Mouse (Mus musculus) liver, embryonic 14.5 days (tissue): ENCODE measurements around the gene 5031439G07Rik. TPM values are rescaled to one million over a fixed set of nuclear protein-coding genes. Genes with fewer than 3 reads are reported as not detected.

Experiments
- ATAC-seq: fragments of 200-750 bp; cut with Nextera tagmentation; 2 replicates; pipeline ENCODE4 v1.8.0; 2017; ENCODE audit warnings: moderate number of reproducible peaks, mild to moderate bottlenecking, moderate library complexity; ENCODE audit not compliant: insufficient read depth
- DNase-seq, 3 experiments: peaks; one replicate each; pipeline ENCODE4 v3.0.0-alpha.2; 2012 to 2013; ENCODE audit warnings: low read depth in 3 of 3, low spot score in 3 of 3
- H3K27ac ChIP-seq: fragments of 300-500 bp; sonication (generic); 2 replicates; pipeline ENCODE4 v1.5.1; 2014; ENCODE audit warnings: moderate library complexity, mild to moderate bottlenecking, control low read depth, inconsistent platforms
- H3K27me3 ChIP-seq: fragments of 300-500 bp; sonication (generic); 2 replicates; pipeline ENCODE4 v1.6.1; 2014; ENCODE audit warnings: mild to moderate bottlenecking, low read length, moderate library complexity; ENCODE audit not compliant: control insufficient read depth, insufficient read depth
- H3K36me3 ChIP-seq: fragments of 300-500 bp; sonication (generic); replicated peaks from 2 replicates; pipeline ENCODE4 v1.6.1; 2014; ENCODE audit warnings: low read depth; ENCODE audit not compliant: control insufficient read depth, insufficient read depth
- H3K4me1 ChIP-seq, 2 experiments: fragments of 200-500 bp in 1 of 2; fragments of 300-500 bp in 1 of 2; sonication (generic) in 1 of 2; replicated peaks; 2 replicates each; pipeline ENCODE4 v1.6.1; 2012 to 2014; ENCODE audit warnings: antibody characterized with exemption in 1 of 2, inconsistent platforms in 1 of 2, low read length in 1 of 2; ENCODE audit not compliant: control insufficient read depth in 2 of 2, insufficient read depth in 2 of 2
- H3K4me2 ChIP-seq: fragments of 300-500 bp; sonication (generic); 2 replicates; pipeline ENCODE4 v1.6.1; 2014; ENCODE audit warnings: low read depth, mild to moderate bottlenecking, control low read depth, moderate library complexity
- H3K4me3 ChIP-seq, 2 experiments: fragments of 200-500 bp in 1 of 2; fragments of 300-500 bp in 1 of 2; sonication (generic) in 1 of 2; 2 replicates each; pipeline ENCODE4 v1.5.1; 2012 to 2014; ENCODE audit warnings: low read depth in 2 of 2, low read length in 2 of 2, mild to moderate bottlenecking in 2 of 2, control low read depth in 1 of 2, inconsistent platforms in 1 of 2, moderate library complexity in 1 of 2; ENCODE audit not compliant: insufficient read depth in 1 of 2
- H3K9ac ChIP-seq: fragments of 300-500 bp; sonication (generic); replicated peaks from 2 replicates; pipeline ENCODE4 v1.6.1; 2014; ENCODE audit warnings: mild to moderate bottlenecking, control low read depth, moderate library complexity
- H3K9me3 ChIP-seq: fragments of 300-500 bp; sonication (generic); 2 replicates; pipeline ENCODE4 v1.6.1; 2016; ENCODE audit warnings: low read length, mixed read lengths; ENCODE audit not compliant: control insufficient read depth
- CTCF ChIP-seq: IDR thresholded peaks from 2 replicates; pipeline ENCODE4 v1.5.1; 2016; ENCODE audit warnings: antibody characterized with exemption, low read depth, control low read depth
- EP300 ChIP-seq: IDR thresholded peaks from 2 replicates; pipeline ENCODE4 v1.6.1; 2016; ENCODE audit warnings: antibody characterized with exemption, low read depth
- WGBS: fragments of 180-500 bp; shearing (Covaris S2); extraction: QIAGEN DNeasy Blood & Tissue Kit; methylation state at CpG from one replicate; pipeline ENCODE4 v1.1.7; 2014; ENCODE audit not compliant: insufficient replicate concordance; 5-methylcytosine and 5-hydroxymethylcytosine counted together
- polyA plus RNA-seq, 2 experiments: library from polyadenylated mRNA; depleted of rRNA in 1 of 2; stranded (reverse) in 1 of 2; unstranded in 1 of 2; fragments of >200 nt; fragmentation: Nextera tagmentation in 1 of 2; extraction: Ambion mirVana in 1 of 2; gene quantifications; 2 replicates each; pipeline versions ENCODE4 v1.2.1 to v1.2.3; 2012 to 2014

5031439G07Rik gene
- polyA plus RNA-seq, 2 experiments = 1.4 to 1.8 TPM

GRCm38 (mm10) chr15:84989098-84989497 is 747 bp upstream of the 5031439G07Rik start:
- Histone ChIP-seq H3K9ac (no peak overlapping the region), H3K4me1 (peaks cover 0 to 5% of the 10 kb centered on the region in 2 experiments; a peak in 1 of 4 replicates), H3K36me3 (no peaks in the 10 kb centered on the region), H3K4me3 (no peak overlapping the region), H3K27ac (no peak overlapping the region), H3K9me3 (no peaks in the 10 kb centered on the region), H3K27me3 (peaks cover 10% of the 10 kb centered on the region), H3K4me2 (no peak overlapping the region)
- no peak for DNase-seq
- TF ChIP-seq EP300 = no peak
- TF ChIP-seq CTCF = no peak
- WGBS = 64% methylated on average over 3 of the region's 3 CpGs
- no peak for ATAC-seq

- peaks cover 10% of the 10 kb centered on the region for H3K27me3 ChIP-seq
- ATAC-seq = peak; percentile 57
- H3K27ac ChIP-seq = no peak overlapping the region
- peak overlapping the region; percentile 48 for H3K9ac ChIP-seq
- H3K4me3 ChIP-seq = peak overlapping the region; percentile 46 to 62
- H3K36me3 ChIP-seq = no peaks in the 10 kb centered on the region
- no peak for DNase-seq
- under 1% methylated on average over 41 of the region's 53 CpGs for WGBS
- no peaks in the 10 kb centered on the region for H3K9me3 ChIP-seq
- H3K4me1 ChIP-seq = peaks cover 0 to 5% of the 10 kb centered on the region in 2 experiments; a peak in 1 of 4 replicates
- peak overlapping the region; percentile 80 for H3K4me2 ChIP-seq
- TF ChIP-seq EP300 = no peak
- TF ChIP-seq CTCF = no peak
Measured at GRCm38 (mm10) chr15:84987020-84987815, 1.1 kb downstream of the 5031439G07Rik start.

- ATAC-seq (no peak), DNase-seq (no peak)
- Histone ChIP-seq H3K9me3 (no peaks in the 10 kb centered on the region), H3K27ac (no peak overlapping the region), H3K4me3 (peak overlapping the region; percentile 46 to 62; a peak in 1 of 4 replicates), H3K27me3 (peaks cover 10% of the 10 kb centered on the region), H3K36me3 (no peaks in the 10 kb centered on the region), H3K9ac (no peak overlapping the region), H3K4me1 (peaks cover 0 to 5% of the 10 kb centered on the region in 2 experiments; a peak in 1 of 4 replicates), H3K4me2 (peak overlapping the region; percentile 80)
- TF ChIP-seq EP300 = no peak
- no peak for TF ChIP-seq CTCF
- 34% methylated on average over 4 of the region's 4 CpGs for WGBS
Measured at GRCm38 (mm10) chr15:84986171-84987019, 2.0 kb downstream of the 5031439G07Rik start.

DNA sequence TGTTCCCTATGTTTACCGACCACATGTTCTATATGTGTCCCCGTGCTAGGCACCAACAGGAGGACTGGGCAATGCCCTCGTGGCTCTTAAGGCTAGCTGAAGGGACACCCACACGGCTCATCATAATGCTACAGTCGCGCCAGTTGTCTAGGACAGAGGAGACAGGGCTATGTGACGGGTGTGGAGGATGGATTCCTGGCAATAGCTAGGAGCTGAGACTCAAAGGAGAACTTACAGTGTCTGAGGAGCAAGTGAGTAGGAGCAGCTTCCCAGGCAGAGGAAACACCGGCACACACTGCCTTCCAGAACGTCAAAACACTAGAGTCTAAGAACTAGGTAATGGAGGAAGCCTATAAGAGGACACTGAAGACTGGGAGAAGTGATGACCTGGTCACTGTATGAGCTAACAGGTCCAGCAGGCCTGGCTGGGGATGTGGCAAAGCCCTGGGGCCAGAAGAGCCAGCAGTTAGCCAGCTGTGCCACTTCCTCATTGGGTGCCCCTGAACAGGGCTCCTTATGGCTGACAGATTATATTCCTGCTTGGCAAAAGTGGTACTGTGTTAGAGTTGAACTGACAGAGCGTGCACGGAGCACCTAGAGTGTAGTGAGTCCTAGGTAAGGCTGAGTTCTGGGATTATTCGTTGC is 2.7 kb downstream of the 5031439G07Rik start:
- H3K4me3 ChIP-seq = no peak overlapping the region
- H3K27me3 ChIP-seq = peaks cover 10% of the 10 kb centered on the region
- TF ChIP-seq CTCF (no peak), EP300 (no peak)
- H3K36me3 ChIP-seq = no peaks in the 10 kb centered on the region
- 70% methylated on average over 12 of the region's 12 CpGs for WGBS
- H3K4me1 ChIP-seq = peaks cover 0 to 5% of the 10 kb centered on the region in 2 experiments; a peak in 1 of 4 replicates
- DNase-seq (no peak), ATAC-seq (no peak)
- no peak overlapping the region for H3K4me2 ChIP-seq
- H3K9me3 ChIP-seq = no peaks in the 10 kb centered on the region
- no peak overlapping the region for H3K27ac ChIP-seq
- no peak overlapping the region for H3K9ac ChIP-seq
